Mouse (Mus musculus) right cerebral cortex, postnatal 36 days (tissue): ENCODE results near the gene Cdkn3.
"Not testable (repeated sequence)": the region's sequence is repeated elsewhere in the genome, so short reads cannot be mapped to it uniquely, and the experiment has no call there.

Experiments
- DNase-seq, 2 experiments: peaks; one replicate each; pipeline ENCODE4 v3.0.0; 2022; ENCODE audit warnings: low spot score in 2 of 2, mixed read lengths in 1 of 2

The Cdkn3 gene

GRCm38 (mm10) chr14:46760355-46761029 lies at the start of gene Cdkn3:
Gene Cdkn3, plus strand, starts transcription at chr14:46760541.
- DNase-seq = peak; percentile 85 to 90

- DNase-seq = no peak
These were observed 41.8 kb upstream of the Cdkn3 start for GRCm38 (mm10) chr14:46718483-46718922.

GRCm38 (mm10) chr14:46722031-46722430 lies 38.3 kb upstream of the Cdkn3 start:
- DNase-seq = no peak

GRCm38 (mm10) chr14:46723828-46724227 lies 36.5 kb upstream of the Cdkn3 start:
- no peak for DNase-seq

- no peak for DNase-seq
These were observed 35.4 kb upstream of the Cdkn3 start for GRCm38 (mm10) chr14:46724941-46725340.

GRCm38 (mm10) chr14:46725743-46726142 lies 34.6 kb upstream of the Cdkn3 start:
- no peak for DNase-seq

- no peak for DNase-seq
These were observed 26.1 kb upstream of the Cdkn3 start for GRCm38 (mm10) chr14:46734262-46734661.

GRCm38 (mm10) chr14:46734761-46735455 lies 25.4 kb upstream of the Cdkn3 start:
- DNase-seq = no peak

- no peak for DNase-seq
These were observed 24.0 kb upstream of the Cdkn3 start for GRCm38 (mm10) chr14:46736366-46736765.

GRCm38 (mm10) chr14:46737346-46737745 lies 23.0 kb upstream of the Cdkn3 start:
- DNase-seq = not testable (repeated sequence)

- DNase-seq = no peak
These were observed 17.7 kb upstream of the Cdkn3 start for GRCm38 (mm10) chr14:46742674-46743073.

- no peak for DNase-seq
These were observed 14.9 kb upstream of the Cdkn3 start for GRCm38 (mm10) chr14:46745413-46745812.

GRCm38 (mm10) chr14:46754371-46754770 lies 6.0 kb upstream of the Cdkn3 start:
- not testable (repeated sequence) for DNase-seq

GRCm38 (mm10) chr14:46755851-46756250 lies 4.5 kb upstream of the Cdkn3 start:
- no peak for DNase-seq

GRCm38 (mm10) chr14:46757736-46758135 lies 2.6 kb upstream of the Cdkn3 start:
- DNase-seq = no peak

- DNase-seq = no peak
These were observed 379 bp upstream of the Cdkn3 start for GRCm38 (mm10) chr14:46759970-46760354.

- DNase-seq = no peak
These were observed 845 bp downstream of the Cdkn3 start for GRCm38 (mm10) chr14:46761186-46761585.

- DNase-seq = no peak
These were observed 6.8 kb downstream of the Cdkn3 start for GRCm38 (mm10) chr14:46767116-46767515.

- no peak for DNase-seq
These were observed 9.7 kb downstream of the Cdkn3 start for GRCm38 (mm10) chr14:46770036-46770435.

GRCm38 (mm10) chr14:46778756-46779155 lies 18.4 kb downstream of the Cdkn3 start:
- no peak for DNase-seq

GRCm38 (mm10) chr14:46779217-46779616 lies 18.9 kb downstream of the Cdkn3 start:
- DNase-seq = no peak

- DNase-seq = no peak
These were observed 20.7 kb downstream of the Cdkn3 start for GRCm38 (mm10) chr14:46781086-46781485.

- no peak for DNase-seq
These were observed 22.0 kb downstream of the Cdkn3 start for GRCm38 (mm10) chr14:46782187-46782828.
